Mouse (Mus musculus) kidney, adult 2 months (tissue): ENCODE measurements around the gene Ralgapa2.

Source experiments
- CTCF ChIP-seq: fragments of 200-500 bp; conservative IDR thresholded peaks from 2 replicates; pipeline ENCODE4 v1.5.1; 2011; ENCODE audit warnings: low read depth, mild to moderate bottlenecking, control low read depth, low read length, moderate library complexity, mixed read lengths; ENCODE audit not compliant: insufficient read depth, insufficient read length
- POLR2A ChIP-seq: fragments of 200-500 bp; IDR thresholded peaks from one replicate; pipeline ENCODE4 v1.6.1; 2011; ENCODE audit warnings: low read depth, low read length, control low read depth

DNA sequence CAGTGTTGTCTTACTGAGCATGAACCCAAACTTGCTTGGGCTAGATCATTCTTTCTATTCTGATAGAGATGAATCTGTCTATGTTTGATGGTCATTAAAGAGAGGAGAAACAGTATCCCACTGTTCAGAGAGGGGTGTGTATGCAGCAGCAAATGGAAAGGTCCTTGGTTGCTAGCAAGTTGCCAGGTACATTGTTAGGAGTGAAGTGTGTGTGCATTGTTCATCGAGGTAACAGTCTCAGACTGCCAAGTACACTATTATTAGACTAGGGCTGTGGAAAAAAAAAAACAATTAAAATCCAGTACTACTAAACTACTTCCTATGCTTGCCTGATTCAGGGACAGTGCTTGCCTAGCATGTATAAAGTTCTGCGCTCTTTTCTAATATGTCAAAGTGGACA lies 2.9 kb upstream of the Ralgapa2 start:
- TF ChIP-seq POLR2A (no peak), CTCF (no peak)
